Mouse (Mus musculus) intestine, postnatal 0 days (tissue): Measurements from ENCODE around the gene Apeh. TPM values are rescaled to one million over a fixed set of nuclear protein-coding genes. Genes with fewer than 3 reads are reported as not detected.
A peak's percentile ranks its signal among the peaks of the same experiment; 100 is the strongest.

Source experiments
- ATAC-seq: fragments of 200-750 bp; cut with Nextera tagmentation; 2 replicates; pipeline ENCODE4 v1.8.0; 2017; ENCODE audit warnings: mild to moderate bottlenecking, moderate TSS enrichment, moderate library complexity
- H3K27ac ChIP-seq: fragments of 300-500 bp; sonication (generic); 2 replicates; pipeline ENCODE4 v1.5.1; 2014; ENCODE audit warnings: mild to moderate bottlenecking, low read depth, low read length, moderate library complexity
- H3K27me3 ChIP-seq: fragments of 300-500 bp; sonication (generic); replicated peaks from 2 replicates; pipeline ENCODE4 v1.6.1; 2014; ENCODE audit warnings: low read length, mixed read lengths; ENCODE audit not compliant: control insufficient read depth, insufficient read depth
- H3K36me3 ChIP-seq: fragments of 300-500 bp; sonication (generic); 2 replicates; pipeline ENCODE4 v1.6.1; 2014; ENCODE audit warnings: mild to moderate bottlenecking, moderate library complexity; ENCODE audit not compliant: control insufficient read depth, insufficient read depth
- H3K4me1 ChIP-seq: fragments of 300-500 bp; sonication (generic); replicated peaks from 2 replicates; pipeline ENCODE4 v1.6.1; 2014; ENCODE audit warnings: antibody characterized with exemption, low read length, mixed read lengths; ENCODE audit not compliant: control insufficient read depth, insufficient read depth
- H3K4me2 ChIP-seq: fragments of 300-500 bp; sonication (generic); replicated peaks from 2 replicates; pipeline ENCODE4 v1.6.1; 2014; ENCODE audit warnings: low read depth, mild to moderate bottlenecking, moderate library complexity
- H3K4me3 ChIP-seq: fragments of 300-500 bp; sonication (generic); 2 replicates; pipeline ENCODE4 v1.5.1; 2014; ENCODE audit warnings: low read depth, low read length
- H3K9ac ChIP-seq: fragments of 300-500 bp; sonication (generic); 2 replicates; pipeline ENCODE4 v1.6.1; 2014; ENCODE audit warnings: mild to moderate bottlenecking, low read depth, low read length
- H3K9me3 ChIP-seq: fragments of 300-500 bp; sonication (generic); 2 replicates; pipeline ENCODE4 v1.6.1; 2016; ENCODE audit warnings: mixed run types; ENCODE audit not compliant: control insufficient read depth
- CTCF ChIP-seq: sonication (generic); IDR thresholded peaks from 2 replicates; pipeline ENCODE4 v1.5.1; 2016; ENCODE audit warnings: low read depth, mild to moderate bottlenecking, control low read depth, antibody characterized with exemption, moderate library complexity
- WGBS: fragments of 180-500 bp; shearing (Covaris S2); extraction: QIAGEN DNeasy Blood & Tissue Kit; methylation state at CpG from one replicate; pipeline ENCODE4 v1.1.7; 2014; 5-methylcytosine and 5-hydroxymethylcytosine counted together
- polyA plus RNA-seq: library from polyadenylated mRNA; unstranded; fragments of >200 nt; fragmentation: Nextera tagmentation; extraction: Ambion mirVana; gene quantifications from 2 replicates; pipeline ENCODE4 v1.2.1, GENCODE M21; 2015

Apeh gene
- polyA plus RNA-seq, 1 experiment from 2014 or later = 82.6 TPM

GRCm38 (mm10) chr9:108051184-108051930, 43.0 kb downstream of the Apeh start:
- no peak for ATAC-seq
- Histone ChIP-seq H3K27ac (peak overlapping the region; percentile 95; the same call in 1 of the 2 replicates), H3K4me3 (no peak overlapping the region), H3K4me2 (peak overlapping the region; percentile 14; the same call in 1 of the 2 replicates), H3K27me3 (no peaks in the 10 kb centered on the region), H3K9ac (no peak overlapping the region), H3K36me3 (peaks cover 49% of the 10 kb centered on the region), H3K4me1 (peaks cover 15% of the 10 kb centered on the region; the same call in 1 of the 2 replicates), H3K9me3 (no peaks in the 10 kb centered on the region)
- WGBS = 90% methylated on average over 15 of the region's 15 CpGs
- no peak for TF ChIP-seq CTCF

- WGBS = 30% methylated on average over 15 of the region's 15 CpGs
Observed at GRCm38 (mm10) chr9:108049561-108050251, 44.7 kb downstream of the Apeh start.

GRCm38 (mm10) chr9:108049016-108049455, 45.4 kb downstream of the Apeh start, which contains the start of gene Gmppb:
Gmppb (plus strand) TSS chr9:108049242.
- Histone ChIP-seq H3K9me3 (no peaks in the 10 kb centered on the region), H3K36me3 (peaks cover 48% of the 10 kb centered on the region)

More at GRCm38 (mm10) chr9:108049561-108050251, 44.7 kb downstream of the Apeh start:
- H3K9ac ChIP-seq = peak overlapping the region; percentile 53
- H3K4me3 ChIP-seq = peak overlapping the region; percentile 56
- H3K36me3 ChIP-seq = peaks cover 50% of the 10 kb centered on the region
- peak; percentile 83 for ATAC-seq
- peak overlapping the region; percentile 71 for H3K4me2 ChIP-seq
- TF ChIP-seq CTCF = no peak
- no peaks in the 10 kb centered on the region for H3K27me3 ChIP-seq
- H3K9me3 ChIP-seq = no peaks in the 10 kb centered on the region
- H3K4me1 ChIP-seq = peaks cover 15% of the 10 kb centered on the region; the same call in 1 of the 2 replicates
- H3K27ac ChIP-seq = peak overlapping the region; percentile 95

GRCm38 (mm10) chr9:108048566-108048955, 45.8 kb downstream of the Apeh start:
- WGBS = under 1% methylated on average over 19 of the region's 19 CpGs

More at GRCm38 (mm10) chr9:108049016-108049455, 45.4 kb downstream of the Apeh start, which contains the start of gene Gmppb:
- peak; percentile 86 for ATAC-seq
- TF ChIP-seq CTCF = no peak
- Histone ChIP-seq H3K4me1 (peaks cover 15% of the 10 kb centered on the region; the same call in 1 of the 2 replicates), H3K4me2 (peak within 1 kb of the TSS; percentile 71), H3K27ac (peak within 1 kb of the TSS; percentile 95), H3K4me3 (peak within 1 kb of the TSS; percentile 56), H3K27me3 (no peaks in the 10 kb centered on the region), H3K9ac (peak within 1 kb of the TSS; percentile 53)
- WGBS = under 1% methylated on average over 39 of the region's 39 CpGs

GRCm38 (mm10) chr9:108047601-108048565, 46.5 kb downstream of the Apeh start:
- no peak for ATAC-seq
- peak overlapping the region; percentile 50 for H3K9ac ChIP-seq
- H3K27me3 ChIP-seq = no peaks in the 10 kb centered on the region
- peak; percentile 16; the same call in 1 of the 2 replicates for TF ChIP-seq CTCF
- peak overlapping the region; percentile 88 for H3K27ac ChIP-seq
- H3K9me3 ChIP-seq = no peaks in the 10 kb centered on the region
- H3K4me1 ChIP-seq = peaks cover 15% of the 10 kb centered on the region; the same call in 1 of the 2 replicates
- H3K4me2 ChIP-seq = peak overlapping the region; percentile 71
- H3K4me3 ChIP-seq = peak overlapping the region; percentile 56
- WGBS = 40% methylated on average over 17 of the region's 17 CpGs
- peaks cover 47% of the 10 kb centered on the region for H3K36me3 ChIP-seq

More at GRCm38 (mm10) chr9:108048566-108048955, 45.8 kb downstream of the Apeh start:
- Histone ChIP-seq H3K9ac (peak overlapping the region; percentile 50), H3K27ac (peak overlapping the region; percentile 88), H3K4me1 (peaks cover 15% of the 10 kb centered on the region; the same call in 1 of the 2 replicates), H3K9me3 (no peaks in the 10 kb centered on the region), H3K4me3 (peak overlapping the region; percentile 56), H3K36me3 (peaks cover 45% of the 10 kb centered on the region), H3K27me3 (no peaks in the 10 kb centered on the region), H3K4me2 (peak overlapping the region; percentile 71)
- peak; percentile 5; the same call in 1 of the 2 replicates for ATAC-seq
- no peak for TF ChIP-seq CTCF
